Mouse (Mus musculus) cerebellum, adult 11-12 months (tissue): ENCODE measurements at regions not wholly inside any gene's neighbourhood (a gene's known extent, or its start where the extent isn't known, plus 50 kb on each side); places are given as distances from the start of the nearest gene placed in this dataset.
"Not testable (repeated sequence)": the region's sequence is repeated elsewhere in the genome, so short reads cannot be mapped to it uniquely, and the experiment has no call there.

Experiments
- DNase-seq: peaks from one replicate; pipeline ENCODE4 v3.0.0; 2022

- no peak for DNase-seq
Measured at GRCm38 (mm10) chr15:5877749-5878148, 421.8 kb upstream of the Dab2 start.

- DNase-seq: no peak
Measured at GRCm38 (mm10) chr15:5891188-5891587, 408.4 kb upstream of the Dab2 start.

GRCm38 (mm10) chr15:5892034-5892433 lies 407.6 kb upstream of the Dab2 start:
- DNase-seq: no peak

GRCm38 (mm10) chr15:5895688-5896470 lies 403.7 kb upstream of the Dab2 start:
- DNase-seq: not testable (repeated sequence)

GRCm38 (mm10) chr15:5915261-5915660 lies 384.3 kb upstream of the Dab2 start:
- no peak for DNase-seq

GRCm38 (mm10) chr15:5920058-5920457 lies 379.5 kb upstream of the Dab2 start:
- no peak for DNase-seq

- DNase-seq: no peak
Measured at GRCm38 (mm10) chr15:5927768-5928167, 371.8 kb upstream of the Dab2 start.

GRCm38 (mm10) chr15:5933586-5933985 lies 366.0 kb upstream of the Dab2 start:
- no peak for DNase-seq

GRCm38 (mm10) chr15:5940945-5941344 lies 358.6 kb upstream of the Dab2 start:
- no peak for DNase-seq

- no peak for DNase-seq
Measured at GRCm38 (mm10) chr15:5946650-5947049, 352.9 kb upstream of the Dab2 start.

GRCm38 (mm10) chr15:5950919-5951318 lies 348.7 kb upstream of the Dab2 start:
- no peak for DNase-seq

- not testable (repeated sequence) for DNase-seq
Measured at GRCm38 (mm10) chr15:5951661-5952060, 347.9 kb upstream of the Dab2 start.

- DNase-seq: no peak
Measured at GRCm38 (mm10) chr15:5953106-5953505, 346.5 kb upstream of the Dab2 start.

GRCm38 (mm10) chr15:5991351-5992065 lies 308.1 kb upstream of the Dab2 start:
- DNase-seq: no peak

- not testable (repeated sequence) for DNase-seq
Measured at GRCm38 (mm10) chr15:5992146-5992545, 307.4 kb upstream of the Dab2 start.

- DNase-seq: no peak
Measured at GRCm38 (mm10) chr15:6000816-6001215, 298.8 kb upstream of the Dab2 start.

- DNase-seq: no peak
Measured at GRCm38 (mm10) chr15:6001394-6001793, 298.2 kb upstream of the Dab2 start.

GRCm38 (mm10) chr15:6014982-6015381 lies 284.6 kb upstream of the Dab2 start:
- no peak for DNase-seq

- no peak for DNase-seq
Measured at GRCm38 (mm10) chr15:6016637-6017049, 282.9 kb upstream of the Dab2 start.

GRCm38 (mm10) chr15:6025543-6025942 lies 274.0 kb upstream of the Dab2 start:
- DNase-seq: no peak

- no peak for DNase-seq
Measured at GRCm38 (mm10) chr15:6029214-6029613, 270.4 kb upstream of the Dab2 start.

- DNase-seq: no peak
Measured at GRCm38 (mm10) chr15:6030396-6030795, 269.2 kb upstream of the Dab2 start.

- no peak for DNase-seq
Measured at GRCm38 (mm10) chr15:6034156-6034555, 265.4 kb upstream of the Dab2 start.

- DNase-seq: no peak
Measured at GRCm38 (mm10) chr15:6044511-6045256, 254.9 kb upstream of the Dab2 start.
